Mouse (Mus musculus): ENCODE results near the gene Ppef1. TPM values are rescaled to one million over a fixed set of nuclear protein-coding genes. Genes with fewer than 3 reads are reported as not detected.
A peak's percentile ranks its signal among the peaks of the same experiment; 100 is the strongest.
"Not testable (repeated sequence)": the region's sequence is repeated elsewhere in the genome, so short reads cannot be mapped to it uniquely, and the experiment has no call there.

Ppef1 gene
- polyA plus RNA-seq (2015; fragmentation: Nextera tagmentation; extraction: Ambion mirVana), result 4.1 and 6.4 TPM in 2 replicates

DNA sequence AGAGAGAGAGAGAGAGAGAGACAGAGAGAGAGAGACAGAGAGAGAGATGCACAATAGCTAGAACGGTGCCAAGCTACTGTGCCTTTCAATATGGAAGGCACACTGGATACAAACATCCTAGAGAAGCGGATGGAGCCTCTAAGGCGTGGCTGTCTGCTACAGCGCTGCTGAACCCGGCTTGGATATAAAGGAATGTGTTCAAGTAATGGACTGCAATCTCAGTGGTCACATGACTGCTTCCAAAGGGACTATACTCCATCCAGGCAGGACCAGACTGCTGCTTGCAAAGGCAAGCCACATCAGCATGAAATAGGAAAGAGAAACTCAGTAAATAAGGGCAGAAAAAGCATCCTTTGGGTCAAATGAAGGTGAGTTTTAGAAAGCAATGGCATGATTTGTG, at the start of gene Ppef1:
TSS of gene Ppef1 (minus strand) at position 116 of the 400 bp plus-strand sequence.
- WGBS, result 58% methylated on average over 5 of the region's 5 CpGs
- no peaks in the 10 kb centered on the region for H3K27me3 ChIP-seq (replicated peaks; ENCODE audit: control insufficient read depth, insufficient read depth, low read length)
- H3K27ac ChIP-seq (ENCODE audit: low read depth, low read length), result no peak within 1 kb of the TSS
- H3K36me3 ChIP-seq (ENCODE audit: control insufficient read depth, insufficient read depth), result no peaks in the 10 kb centered on the region
- no peaks in the 10 kb centered on the region for H3K9me3 ChIP-seq (ENCODE audit: control insufficient read depth)
- H3K9ac ChIP-seq (ENCODE audit: low read depth, low read length), result no peak within 1 kb of the TSS
- H3K4me1 ChIP-seq (replicated peaks; ENCODE audit: control insufficient read depth, insufficient read depth, low read length), result no peaks in the 10 kb centered on the region
- no peak for ATAC-seq
- no peak within 1 kb of the TSS for H3K4me2 ChIP-seq (replicated peaks; ENCODE audit: low read depth)
- H3K4me3 ChIP-seq (ENCODE audit: low read depth, low read length), result no peak within 1 kb of the TSS
- TF ChIP-seq CTCF (IDR thresholded peaks at IDR 0.05; ENCODE audit: low read depth), result no peak

- no peak for ATAC-seq
- 76% methylated on average over 5 of the region's 5 CpGs for WGBS
- Histone ChIP-seq H3K9me3 (ENCODE audit: control insufficient read depth) (no peaks in the 10 kb centered on the region), H3K27me3 (replicated peaks; ENCODE audit: control insufficient read depth, insufficient read depth, low read length) (no peaks in the 10 kb centered on the region), H3K27ac (ENCODE audit: low read depth, low read length) (no peak overlapping the region), H3K4me3 (ENCODE audit: low read depth, low read length) (no peak overlapping the region), H3K4me2 (replicated peaks; ENCODE audit: low read depth) (no peak overlapping the region), H3K4me1 (replicated peaks; ENCODE audit: control insufficient read depth, insufficient read depth, low read length) (no peaks in the 10 kb centered on the region), H3K36me3 (ENCODE audit: control insufficient read depth, insufficient read depth) (no peaks in the 10 kb centered on the region), H3K9ac (ENCODE audit: low read depth, low read length) (no peak overlapping the region)
- TF ChIP-seq CTCF (IDR thresholded peaks at IDR 0.05; ENCODE audit: low read depth), result no peak
Observed at GRCm38 (mm10) chrX:160782276-160782675, 46.7 kb upstream of the Ppef1 start.

- H3K4me2 ChIP-seq (replicated peaks; ENCODE audit: low read depth), result no peak overlapping the region
- no peak overlapping the region for H3K27ac ChIP-seq (ENCODE audit: low read depth, low read length)
- H3K4me3 ChIP-seq (ENCODE audit: low read depth, low read length), result no peak overlapping the region
- no peak for TF ChIP-seq CTCF (IDR thresholded peaks at IDR 0.05; ENCODE audit: low read depth)
- H3K27me3 ChIP-seq (replicated peaks; ENCODE audit: control insufficient read depth, insufficient read depth, low read length), result no peaks in the 10 kb centered on the region
- H3K36me3 ChIP-seq (ENCODE audit: control insufficient read depth, insufficient read depth), result no peaks in the 10 kb centered on the region
- WGBS, result 53% methylated on average over 1 of the region's 1 CpGs
- no peak overlapping the region for H3K9ac ChIP-seq (ENCODE audit: low read depth, low read length)
- no peaks in the 10 kb centered on the region for H3K9me3 ChIP-seq (ENCODE audit: control insufficient read depth)
- H3K4me1 ChIP-seq (replicated peaks; ENCODE audit: control insufficient read depth, insufficient read depth, low read length), result no peaks in the 10 kb centered on the region
- ATAC-seq, result no peak
Observed at GRCm38 (mm10) chrX:160773033-160773432, 37.5 kb upstream of the Ppef1 start.

- H3K4me3 ChIP-seq (ENCODE audit: low read depth, low read length); H3K27me3 ChIP-seq (replicated peaks; ENCODE audit: control insufficient read depth, insufficient read depth, low read length); H3K9ac ChIP-seq (ENCODE audit: low read depth, low read length); H3K9me3 ChIP-seq (ENCODE audit: control insufficient read depth); ATAC-seq; H3K27ac ChIP-seq (ENCODE audit: low read depth, low read length); H3K4me2 ChIP-seq (replicated peaks; ENCODE audit: low read depth); H3K36me3 ChIP-seq (ENCODE audit: control insufficient read depth, insufficient read depth); H3K4me1 ChIP-seq (replicated peaks; ENCODE audit: control insufficient read depth, insufficient read depth, low read length): not testable (repeated sequence)
- WGBS, result 77% methylated on average over 5 of the region's 5 CpGs
Observed at GRCm38 (mm10) chrX:160769622-160770021, 34.1 kb upstream of the Ppef1 start.

- H3K27ac ChIP-seq (ENCODE audit: low read depth, low read length), result no peak within 1 kb of the TSS
- no peak for TF ChIP-seq CTCF (IDR thresholded peaks at IDR 0.05; ENCODE audit: low read depth)
- WGBS, result 72% methylated on average over 2 of the region's 2 CpGs
- ATAC-seq, result no peak
- no peak within 1 kb of the TSS for H3K9ac ChIP-seq (ENCODE audit: low read depth, low read length)
- no peaks in the 10 kb centered on the region for H3K27me3 ChIP-seq (replicated peaks; ENCODE audit: control insufficient read depth, insufficient read depth, low read length)
- no peaks in the 10 kb centered on the region for H3K4me1 ChIP-seq (replicated peaks; ENCODE audit: control insufficient read depth, insufficient read depth, low read length)
- H3K4me2 ChIP-seq (replicated peaks; ENCODE audit: low read depth), result peak within 1 kb of the TSS; percentile 57; the same call in 1 of the 2 replicates
- no peaks in the 10 kb centered on the region for H3K36me3 ChIP-seq (ENCODE audit: control insufficient read depth, insufficient read depth)
- H3K9me3 ChIP-seq (ENCODE audit: control insufficient read depth), result no peaks in the 10 kb centered on the region
- H3K4me3 ChIP-seq (ENCODE audit: low read depth, low read length), result peak within 1 kb of the TSS; percentile 55; the same call in 1 of the 2 replicates
Observed at GRCm38 (mm10) chrX:160767713-160768112, 32.1 kb upstream of the Ppef1 start, which contains the start of gene Rs1. TSS of gene Rs1 (plus strand) at chrX:160768013.

GRCm38 (mm10) chrX:160766233-160766616, 30.7 kb upstream of the Ppef1 start:
- no peak for TF ChIP-seq CTCF (IDR thresholded peaks at IDR 0.05; ENCODE audit: low read depth)
- Histone ChIP-seq H3K9me3 (ENCODE audit: control insufficient read depth) (no peaks in the 10 kb centered on the region), H3K9ac (ENCODE audit: low read depth, low read length) (0 out of 2 replicates have a peak overlapping the region, but pooled peaks have one; percentile 31), H3K36me3 (ENCODE audit: control insufficient read depth, insufficient read depth) (no peaks in the 10 kb centered on the region), H3K4me1 (replicated peaks; ENCODE audit: control insufficient read depth, insufficient read depth, low read length) (no peaks in the 10 kb centered on the region), H3K27me3 (replicated peaks; ENCODE audit: control insufficient read depth, insufficient read depth, low read length) (no peaks in the 10 kb centered on the region), H3K4me3 (ENCODE audit: low read depth, low read length) (peak overlapping the region; percentile 55), H3K27ac (ENCODE audit: low read depth, low read length) (peak overlapping the region; percentile 50; the same call in 1 of the 2 replicates), H3K4me2 (replicated peaks; ENCODE audit: low read depth) (peak overlapping the region; percentile 57)
- WGBS, result 20% methylated on average over 15 of the region's 15 CpGs
- ATAC-seq, result peak; percentile 79
